Mouse (Mus musculus) thymus, postnatal 36 days (tissue): ENCODE measurements around the gene I0C0044D17Rik.
"Not testable (repeated sequence)": the region's sequence is repeated elsewhere in the genome, so short reads cannot be mapped to it uniquely, and the experiment has no call there.

Experiments
- DNase-seq, 2 experiments: peaks; one replicate each; pipeline ENCODE4 v3.0.0; 2022; ENCODE audit warnings: mixed read lengths in 2 of 2

The I0C0044D17Rik gene

DNA sequence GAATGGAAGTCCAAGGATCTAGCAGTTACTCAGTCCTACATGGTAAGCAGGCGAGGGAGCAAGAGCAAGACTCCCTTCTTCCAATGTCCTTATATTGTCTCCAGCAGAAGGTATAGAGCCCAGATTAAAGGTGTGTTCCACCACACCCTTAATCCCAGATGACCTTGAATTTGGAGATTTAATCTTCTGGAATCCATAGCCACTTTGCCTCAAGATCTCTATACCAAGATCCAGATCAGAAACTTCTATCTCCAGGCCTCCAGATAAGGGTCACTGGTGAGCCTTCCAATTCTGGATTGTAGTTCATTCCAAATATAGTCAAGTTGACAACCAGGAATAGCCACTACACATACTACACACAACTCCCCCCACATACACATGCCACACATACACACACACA, at the start of gene I0C0044D17Rik:
Gene I0C0044D17Rik, minus strand, starts transcription at position 101 of the 400 bp plus-strand sequence.
- DNase-seq, result not testable (repeated sequence)

DNA sequence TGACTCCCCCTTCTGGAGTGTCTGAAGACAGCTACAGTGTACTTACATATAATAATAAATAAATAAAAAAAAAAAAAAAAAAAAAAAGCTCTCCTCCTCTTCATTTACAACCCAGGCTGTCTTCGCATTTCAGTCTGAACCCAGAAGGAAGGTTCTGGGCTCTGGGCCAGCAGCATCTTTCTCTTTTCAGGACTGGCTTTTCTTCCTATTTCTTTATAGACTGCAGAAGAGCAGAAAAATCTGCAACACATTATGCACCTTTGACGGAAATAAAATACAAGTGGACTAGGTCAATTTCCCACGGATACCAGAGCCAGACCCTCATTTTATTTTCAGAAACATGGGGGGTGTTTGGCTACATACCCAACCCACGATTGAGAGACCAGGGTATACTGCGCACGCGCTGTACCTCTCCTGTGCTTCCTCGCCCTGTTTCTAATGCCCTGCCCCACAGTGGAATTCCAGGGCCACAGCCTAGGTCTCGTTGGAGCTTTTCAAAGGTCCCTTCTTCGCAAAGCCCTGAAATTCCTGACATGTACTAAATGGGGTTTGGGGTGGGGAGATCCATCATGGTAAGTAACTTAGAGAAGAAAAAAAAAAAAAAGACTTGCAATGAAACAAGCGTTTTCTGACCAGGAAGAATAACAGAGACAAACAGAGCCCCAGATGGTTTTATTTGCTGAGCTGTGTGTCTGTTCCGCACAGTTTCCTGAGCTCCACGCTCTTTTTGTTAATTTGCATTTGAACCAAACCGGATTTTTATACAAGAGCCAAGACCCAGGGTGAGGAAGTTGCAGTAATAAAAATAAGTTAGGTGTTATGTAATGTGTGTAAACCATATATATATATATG, 42.0 kb upstream of the I0C0044D17Rik start:
- DNase-seq, result no peak

- no peak for DNase-seq
These were observed 40.9 kb upstream of the I0C0044D17Rik start for GRCm38 (mm10) chr4:98864546-98864945.

GRCm38 (mm10) chr4:98864094-98864493, 40.5 kb upstream of the I0C0044D17Rik start:
- DNase-seq, result no peak

GRCm38 (mm10) chr4:98863451-98863850, 39.8 kb upstream of the I0C0044D17Rik start:
- no peak for DNase-seq

DNA sequence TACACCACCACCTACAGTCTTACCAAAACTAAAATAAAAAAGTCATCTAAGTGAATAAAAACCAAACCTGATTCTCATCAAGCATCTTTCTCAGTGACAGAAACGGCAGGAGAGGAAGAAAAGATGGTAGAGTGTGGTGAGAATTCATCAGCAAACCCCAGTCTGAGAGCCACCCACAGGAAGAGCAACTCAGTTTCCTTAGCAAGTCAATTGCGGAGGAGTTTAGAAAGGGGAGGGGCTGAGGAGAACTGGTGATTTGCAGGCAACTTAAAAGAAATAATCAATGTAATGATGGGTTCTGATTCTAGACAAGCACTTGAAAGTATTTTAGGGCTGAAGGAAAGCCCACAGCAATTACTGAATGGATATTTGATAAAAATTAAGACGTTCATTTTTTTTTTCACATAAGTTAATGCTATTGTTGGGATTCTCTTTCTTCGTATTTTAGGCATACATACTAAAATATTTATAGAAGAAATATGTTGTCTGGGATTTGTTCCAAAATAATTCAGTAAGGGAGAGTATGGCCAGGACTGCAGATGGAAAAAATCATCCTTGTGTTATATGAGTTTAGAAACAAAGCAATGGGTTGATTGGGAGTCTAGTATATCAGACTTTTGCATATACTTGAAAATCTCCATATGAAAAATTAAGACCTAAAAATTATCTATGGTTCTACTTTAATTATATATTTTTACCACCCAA, 34.7 kb upstream of the I0C0044D17Rik start:
- no peak for DNase-seq

DNA sequence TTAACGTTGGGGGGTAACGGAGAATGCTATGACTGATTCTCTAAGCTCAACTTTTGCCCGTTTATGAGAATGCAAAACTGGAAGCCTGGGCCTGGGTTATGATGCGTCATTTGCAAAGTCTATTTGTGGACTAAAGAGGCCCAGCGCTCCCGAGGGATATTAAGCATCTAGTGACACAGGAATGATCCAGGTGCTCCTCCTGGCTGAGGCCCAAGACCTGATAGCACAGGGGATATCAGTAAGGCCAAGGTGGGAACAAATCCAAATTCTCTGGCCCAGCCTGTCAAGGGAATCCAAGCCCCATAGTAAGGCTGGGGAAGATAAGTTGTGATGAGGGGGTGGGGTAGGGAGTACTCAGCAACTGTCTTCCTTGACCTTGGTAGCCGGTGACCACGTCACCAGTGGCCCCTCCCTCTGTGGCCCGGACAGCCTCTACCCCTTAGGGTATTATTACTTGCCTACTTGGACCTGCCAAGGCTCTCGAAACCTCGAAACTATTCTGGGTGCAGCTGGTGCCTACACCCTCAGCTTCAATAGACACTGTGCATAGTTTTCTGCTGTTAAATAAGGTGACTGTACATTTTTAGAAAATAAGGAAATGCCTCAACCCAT, 33.5 kb upstream of the I0C0044D17Rik start:
- DNase-seq, result no peak

- no peak for DNase-seq
These were observed 30.3 kb upstream of the I0C0044D17Rik start for GRCm38 (mm10) chr4:98853926-98854325.

- DNase-seq, result not testable (repeated sequence)
These were observed 26.8 kb upstream of the I0C0044D17Rik start for GRCm38 (mm10) chr4:98850485-98850884.

DNA sequence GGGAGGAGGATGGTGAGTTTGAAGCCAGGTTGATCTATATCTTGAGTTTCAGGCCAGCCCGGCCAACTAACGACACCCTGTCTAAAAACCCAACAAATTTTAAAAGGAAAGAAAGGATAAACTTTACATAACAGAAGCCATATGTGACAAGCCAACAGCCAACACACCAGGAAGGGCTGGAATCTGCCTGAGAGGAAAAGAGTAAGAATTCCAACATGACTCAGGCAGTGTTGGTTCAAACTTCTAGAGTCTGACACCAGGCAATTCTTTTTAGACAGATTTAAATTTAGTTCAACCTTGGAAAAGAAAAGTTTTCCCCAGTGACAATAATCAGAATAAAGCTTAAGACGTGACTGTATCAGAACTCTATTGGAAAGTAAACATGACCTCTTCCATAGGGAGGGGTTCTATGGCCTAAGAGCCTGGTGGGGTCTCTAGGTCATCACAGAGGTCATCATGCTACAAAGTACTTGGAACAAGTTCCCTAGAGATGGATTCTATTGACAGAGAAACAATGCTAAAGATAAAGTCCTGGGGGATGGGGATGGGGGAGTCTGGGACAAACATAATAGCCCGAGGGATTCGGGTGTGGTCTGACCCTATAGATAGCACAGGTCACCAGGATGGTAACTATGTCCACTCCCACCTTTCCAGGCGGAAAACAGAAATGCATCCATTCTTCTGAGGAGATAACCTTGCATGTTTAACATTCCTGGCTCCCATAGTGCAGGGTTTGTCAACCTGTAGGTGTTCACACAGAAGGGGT, 23.7 kb upstream of the I0C0044D17Rik start:
- DNase-seq, result no peak

- no peak for DNase-seq
These were observed 22.8 kb upstream of the I0C0044D17Rik start for GRCm38 (mm10) chr4:98846396-98846795.

GRCm38 (mm10) chr4:98845687-98846125, 22.1 kb upstream of the I0C0044D17Rik start:
- no peak for DNase-seq

- DNase-seq, result no peak
These were observed 21.6 kb upstream of the I0C0044D17Rik start for GRCm38 (mm10) chr4:98845201-98845600.

GRCm38 (mm10) chr4:98843906-98844597, 20.4 kb upstream of the I0C0044D17Rik start:
- DNase-seq, result no peak

GRCm38 (mm10) chr4:98841251-98841650, 17.6 kb upstream of the I0C0044D17Rik start:
- DNase-seq, result not testable (repeated sequence)

GRCm38 (mm10) chr4:98840526-98840925, 16.9 kb upstream of the I0C0044D17Rik start:
- no peak for DNase-seq

GRCm38 (mm10) chr4:98838913-98839312, 15.3 kb upstream of the I0C0044D17Rik start:
- DNase-seq, result no peak

DNA sequence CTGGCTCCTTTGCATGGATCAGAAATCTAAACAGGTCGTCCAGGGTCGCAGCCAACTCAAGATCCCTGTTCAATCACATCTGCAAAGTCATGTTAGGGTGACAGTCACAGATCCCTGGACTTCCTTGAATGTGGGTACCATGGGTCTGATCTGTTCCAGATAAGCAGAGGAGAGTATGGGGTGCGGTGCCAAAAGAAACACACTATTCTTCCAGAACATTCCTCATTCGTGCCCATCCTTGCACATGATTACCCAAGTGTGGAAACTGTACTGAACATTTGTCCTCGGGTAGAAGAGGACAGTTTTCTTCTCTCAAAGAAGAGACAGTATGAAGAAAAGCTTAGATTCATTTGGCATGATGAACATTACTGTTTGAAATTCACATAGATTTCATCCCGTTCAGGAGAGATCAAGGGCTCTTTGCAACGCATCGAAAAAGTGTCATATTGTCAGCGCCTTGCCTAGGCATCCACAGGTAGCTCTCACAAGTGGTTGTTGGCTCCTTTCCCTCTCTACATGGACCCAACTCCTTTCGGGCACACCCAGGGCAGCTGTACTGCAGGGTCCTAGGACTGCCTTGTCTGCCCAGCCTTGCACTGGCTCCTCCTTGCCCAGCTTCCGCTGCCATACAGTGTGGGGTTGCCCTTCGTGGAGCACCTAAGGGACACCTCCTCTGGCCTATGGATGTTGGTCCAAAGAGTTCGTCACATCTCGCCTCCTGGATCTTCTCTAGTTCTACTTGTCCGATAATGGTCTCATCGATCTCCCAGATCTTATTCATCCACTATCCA, 14.3 kb upstream of the I0C0044D17Rik start:
- no peak for DNase-seq

GRCm38 (mm10) chr4:98836519-98836918, 12.9 kb upstream of the I0C0044D17Rik start:
- DNase-seq, result peak; percentile 10 to 23

DNA sequence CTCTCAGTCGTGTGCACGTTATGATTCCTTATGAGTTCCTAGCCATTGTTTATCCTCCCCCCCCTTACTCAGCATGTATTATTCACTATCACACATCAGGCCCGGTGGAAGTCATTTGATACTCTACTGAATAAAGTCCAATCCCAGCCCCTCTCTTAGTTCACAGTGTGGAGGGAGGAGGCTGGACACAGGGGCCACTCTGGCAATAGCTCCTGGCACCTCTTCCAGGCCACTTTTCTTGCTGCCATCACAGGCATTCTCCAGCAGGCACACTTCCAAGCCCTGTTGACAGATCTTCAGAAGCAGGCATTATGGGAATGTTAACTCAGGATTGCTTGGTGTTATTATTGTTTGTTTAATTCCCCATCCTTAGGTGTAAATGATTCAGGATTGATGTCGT, 11.1 kb upstream of the I0C0044D17Rik start:
- no peak for DNase-seq

DNA sequence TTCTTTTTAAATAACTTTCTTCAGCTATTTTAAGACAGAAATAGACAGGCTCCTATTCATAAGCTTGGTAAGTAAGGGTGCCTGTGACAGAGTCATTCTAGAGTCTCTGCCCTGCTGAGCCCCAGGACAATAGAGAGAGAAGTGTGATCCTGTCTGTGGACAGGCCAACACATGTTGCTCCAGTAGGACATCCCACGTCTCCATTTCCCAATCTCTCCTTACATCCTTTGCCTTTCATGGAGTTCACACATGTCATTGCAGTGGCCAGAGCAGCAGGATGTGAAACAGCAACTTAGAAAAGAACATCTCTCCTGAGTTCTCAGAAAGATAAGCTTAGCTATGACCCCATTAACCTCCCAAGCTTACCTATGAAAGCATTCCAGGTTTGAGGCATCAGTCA, 8.1 kb upstream of the I0C0044D17Rik start:
- no peak for DNase-seq
